Mouse (Mus musculus): Measurements from ENCODE around the gene Prss50. TPM values are rescaled to one million over a fixed set of nuclear protein-coding genes. Genes with fewer than 3 reads are reported as not detected.

Gene Prss50
- total and polyA plus RNA-seq, 2 experiments from 2014 or later, result not detected

DNA sequence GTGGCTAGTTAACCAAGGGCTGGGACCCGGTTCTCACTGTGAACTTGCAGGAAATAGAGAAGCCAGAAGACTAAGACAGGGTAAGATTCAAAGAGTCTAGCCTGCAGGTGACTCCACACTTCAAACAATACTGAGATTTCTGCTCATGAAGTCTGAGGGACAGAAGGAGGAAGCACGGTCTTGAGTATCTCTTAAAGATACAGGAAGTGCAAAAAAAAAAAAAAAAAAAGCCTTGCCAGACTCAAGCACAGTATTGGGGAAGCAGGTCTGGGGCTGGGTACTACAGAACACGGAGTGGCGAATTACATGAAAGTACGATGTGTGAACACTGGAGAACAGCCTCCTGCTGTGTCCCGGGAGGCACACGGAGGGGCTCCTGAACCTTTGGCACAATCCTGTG is 31.9 kb upstream of the Prss50 start:
- no peaks in the 10 kb centered on the region for H3K4me1 ChIP-seq (ENCODE audit: control insufficient read depth, insufficient read depth)
- H3K9me3 ChIP-seq (replicated peaks; ENCODE audit: control insufficient read depth, low read length), result no peaks in the 10 kb centered on the region
- no peaks in the 10 kb centered on the region for H3K27me3 ChIP-seq (ENCODE audit: control insufficient read depth, insufficient read depth, low read length)
- 54% methylated on average over 7 of the region's 7 CpGs for WGBS
- H3K9ac ChIP-seq (replicated peaks; ENCODE audit: low read depth, low read length), result no peak overlapping the region
- TF ChIP-seq EP300 (IDR thresholded peaks at IDR 0.05; ENCODE audit: low read depth) (no peak), CTCF (IDR thresholded peaks at IDR 0.05; ENCODE audit: low read depth) (no peak)
- no peak for DNase-seq (ENCODE audit: low spot score)
- H3K27ac ChIP-seq (ENCODE audit: low read depth), result peak overlapping the region; percentile 25; the same call in 1 of the 2 replicates
- H3K36me3 ChIP-seq (replicated peaks; ENCODE audit: control insufficient read depth, insufficient read depth, low read length), result no peaks in the 10 kb centered on the region
- peak overlapping the region; percentile 21; the same call in 1 of the 2 replicates for H3K4me2 ChIP-seq (ENCODE audit: low read depth, low read length)
- no peak overlapping the region for H3K4me3 ChIP-seq (ENCODE audit: low read depth, low read length)
- no peak for ATAC-seq (ENCODE audit: insufficient read depth, low read depth)

DNA sequence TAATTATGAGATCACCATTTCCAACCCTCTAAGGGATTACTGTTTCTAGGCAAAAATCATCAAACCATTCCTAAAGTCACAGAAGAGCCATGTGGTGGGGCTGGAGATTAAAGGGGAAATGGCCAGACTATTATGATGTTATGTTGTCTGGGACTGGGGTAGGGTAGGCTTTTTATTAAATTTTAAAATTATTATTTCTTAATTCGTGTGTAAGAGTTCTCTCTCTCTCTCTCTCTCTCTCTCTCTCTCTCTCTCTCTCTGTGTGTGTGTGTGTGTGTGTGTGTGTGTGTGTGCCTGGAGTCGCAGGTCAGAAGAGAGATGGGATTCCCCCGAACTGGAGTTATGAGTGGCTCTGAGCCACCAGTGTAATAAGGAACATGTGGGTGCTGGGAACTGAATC is 31.4 kb upstream of the Prss50 start, which contains the start of gene Prss43:
TSS of gene Prss43 (plus strand) at position 301 of the 400 bp plus-strand sequence.
- no peaks in the 10 kb centered on the region for H3K27me3 ChIP-seq (ENCODE audit: control insufficient read depth, insufficient read depth, low read length)
- peak within 1 kb of the TSS; percentile 21; the same call in 1 of the 2 replicates for H3K4me2 ChIP-seq (ENCODE audit: low read depth, low read length)
- peak within 1 kb of the TSS; percentile 25; the same call in 1 of the 2 replicates for H3K27ac ChIP-seq (ENCODE audit: low read depth)
- no peak within 1 kb of the TSS for H3K9ac ChIP-seq (replicated peaks; ENCODE audit: low read depth, low read length)
- TF ChIP-seq EP300 (IDR thresholded peaks at IDR 0.05; ENCODE audit: low read depth) (no peak), CTCF (IDR thresholded peaks at IDR 0.05; ENCODE audit: low read depth) (no peak)
- no peaks in the 10 kb centered on the region for H3K9me3 ChIP-seq (replicated peaks; ENCODE audit: control insufficient read depth, low read length)
- H3K4me3 ChIP-seq (ENCODE audit: low read depth, low read length), result no peak within 1 kb of the TSS
- H3K36me3 ChIP-seq (replicated peaks; ENCODE audit: control insufficient read depth, insufficient read depth, low read length), result no peaks in the 10 kb centered on the region
- 74% methylated on average over 3 of the region's 3 CpGs for WGBS
- no peaks in the 10 kb centered on the region for H3K4me1 ChIP-seq (ENCODE audit: control insufficient read depth, insufficient read depth)
- peak; percentile 18 for DNase-seq (ENCODE audit: low spot score)
- no peak; the same call in 1 of the 2 replicates for ATAC-seq (ENCODE audit: insufficient read depth, low read depth)

DNA sequence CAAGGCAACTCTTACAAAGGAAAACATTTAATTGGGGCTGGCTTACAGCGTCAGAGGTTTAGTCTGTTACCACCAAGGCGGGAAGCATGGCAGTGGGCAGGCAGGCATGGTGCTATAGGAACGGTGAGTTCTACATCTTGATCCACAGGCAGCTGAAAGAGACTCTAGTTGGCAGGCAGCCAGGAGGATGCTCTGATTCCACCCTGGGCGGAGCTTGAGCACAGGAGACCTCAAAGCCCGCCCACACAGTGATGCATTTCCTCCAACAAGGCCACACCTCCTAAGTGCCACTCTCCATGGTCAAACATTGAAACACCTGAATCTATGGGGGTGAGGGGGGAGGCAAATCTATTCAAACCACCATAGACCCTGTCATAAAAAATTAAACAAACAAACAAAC is 24.7 kb upstream of the Prss50 start:
- H3K4me2 ChIP-seq (ENCODE audit: low read depth, low read length), result no peak overlapping the region

DNA sequence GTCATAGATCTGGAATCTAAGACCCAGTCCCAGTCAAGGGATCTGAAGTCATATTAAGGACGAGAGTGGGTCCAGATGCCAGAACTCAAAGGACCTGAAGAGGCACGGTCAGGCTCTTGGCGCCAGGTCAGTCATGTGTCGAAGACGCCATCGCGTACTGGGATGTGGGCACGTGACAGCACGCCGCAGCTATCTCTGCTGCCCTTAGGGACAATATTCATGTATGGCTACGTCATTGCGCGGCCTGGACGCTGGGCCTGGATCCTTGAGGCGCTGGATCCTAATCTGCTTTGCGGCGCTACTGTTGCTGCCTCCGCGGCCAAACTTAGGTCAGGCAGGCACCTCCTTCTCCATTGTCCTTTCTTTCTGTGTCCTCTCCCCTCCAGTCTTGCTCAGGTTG is 23.4 kb upstream of the Prss50 start, which contains the start of gene Prss45:
TSS of gene Prss45 (plus strand) at position 178 of the 400 bp plus-strand sequence.
- no peaks in the 10 kb centered on the region for H3K4me1 ChIP-seq (ENCODE audit: control insufficient read depth, insufficient read depth)
- ATAC-seq (ENCODE audit: insufficient read depth, low read depth), result no peak
- no peaks in the 10 kb centered on the region for H3K9me3 ChIP-seq (replicated peaks; ENCODE audit: control insufficient read depth, low read length)
- H3K27me3 ChIP-seq (ENCODE audit: control insufficient read depth, insufficient read depth, low read length), result no peaks in the 10 kb centered on the region
- H3K4me3 ChIP-seq (ENCODE audit: low read depth, low read length), result no peak within 1 kb of the TSS
- no peak within 1 kb of the TSS for H3K4me2 ChIP-seq (ENCODE audit: low read depth, low read length)
- WGBS, result 69% methylated on average over 19 of the region's 19 CpGs
- no peaks in the 10 kb centered on the region for H3K36me3 ChIP-seq (replicated peaks; ENCODE audit: control insufficient read depth, insufficient read depth, low read length)
- H3K9ac ChIP-seq (replicated peaks; ENCODE audit: low read depth, low read length), result no peak within 1 kb of the TSS
- H3K27ac ChIP-seq (ENCODE audit: low read depth), result no peak within 1 kb of the TSS
- no peak for TF ChIP-seq EP300 (IDR thresholded peaks at IDR 0.05; ENCODE audit: low read depth)
- no peak for TF ChIP-seq CTCF (IDR thresholded peaks at IDR 0.05; ENCODE audit: low read depth)
- DNase-seq (ENCODE audit: low spot score), result no peak

More for the DNA sequence above, 24.7 kb upstream of the Prss50 start:
- Histone ChIP-seq H3K4me1 (ENCODE audit: control insufficient read depth, insufficient read depth) (no peaks in the 10 kb centered on the region), H3K9me3 (replicated peaks; ENCODE audit: control insufficient read depth, low read length) (no peaks in the 10 kb centered on the region), H3K4me3 (ENCODE audit: low read depth, low read length) (no peak overlapping the region), H3K27me3 (ENCODE audit: control insufficient read depth, insufficient read depth, low read length) (no peaks in the 10 kb centered on the region), H3K9ac (replicated peaks; ENCODE audit: low read depth, low read length) (no peak overlapping the region), H3K27ac (ENCODE audit: low read depth) (no peak overlapping the region), H3K36me3 (replicated peaks; ENCODE audit: control insufficient read depth, insufficient read depth, low read length) (no peaks in the 10 kb centered on the region)
- ATAC-seq (ENCODE audit: insufficient read depth, low read depth), result no peak
- DNase-seq (ENCODE audit: low spot score), result no peak
- TF ChIP-seq CTCF (IDR thresholded peaks at IDR 0.05; ENCODE audit: low read depth) (no peak), EP300 (IDR thresholded peaks at IDR 0.05; ENCODE audit: low read depth) (no peak)
- WGBS, result 65% methylated on average over 5 of the region's 5 CpGs

DNA sequence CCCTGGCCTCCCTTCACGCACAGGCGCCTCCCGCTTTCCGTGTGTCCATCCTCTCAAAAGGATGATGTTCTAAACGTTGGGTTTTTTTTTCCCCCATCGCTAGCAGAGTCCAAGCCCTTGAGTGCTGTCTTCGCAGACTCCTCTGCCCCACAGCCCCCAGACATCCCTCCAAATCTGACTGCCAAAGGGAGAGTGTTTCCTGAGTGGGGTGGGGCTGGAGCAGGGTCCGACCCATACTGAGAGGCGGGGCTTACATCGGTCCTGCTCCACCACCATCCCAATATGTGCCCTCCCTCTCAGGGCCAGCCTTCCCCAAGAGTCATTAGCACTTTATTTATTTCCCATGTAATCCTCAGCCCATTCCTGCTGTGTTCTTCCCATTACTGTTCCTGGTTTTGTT is 22.8 kb upstream of the Prss50 start:
- Histone ChIP-seq H3K9ac (replicated peaks; ENCODE audit: low read depth, low read length) (no peak overlapping the region), H3K4me2 (ENCODE audit: low read depth, low read length) (no peak overlapping the region), H3K9me3 (replicated peaks; ENCODE audit: control insufficient read depth, low read length) (no peaks in the 10 kb centered on the region), H3K4me1 (ENCODE audit: control insufficient read depth, insufficient read depth) (no peaks in the 10 kb centered on the region), H3K27me3 (ENCODE audit: control insufficient read depth, insufficient read depth, low read length) (no peaks in the 10 kb centered on the region), H3K36me3 (replicated peaks; ENCODE audit: control insufficient read depth, insufficient read depth, low read length) (no peaks in the 10 kb centered on the region), H3K27ac (ENCODE audit: low read depth) (no peak overlapping the region), H3K4me3 (ENCODE audit: low read depth, low read length) (no peak overlapping the region)
- DNase-seq (ENCODE audit: low spot score) (no peak), ATAC-seq (ENCODE audit: insufficient read depth, low read depth) (no peak)
- TF ChIP-seq CTCF (IDR thresholded peaks at IDR 0.05; ENCODE audit: low read depth) (no peak), EP300 (IDR thresholded peaks at IDR 0.05; ENCODE audit: low read depth) (no peak)
- 28% methylated on average over 10 of the region's 10 CpGs for WGBS

DNA sequence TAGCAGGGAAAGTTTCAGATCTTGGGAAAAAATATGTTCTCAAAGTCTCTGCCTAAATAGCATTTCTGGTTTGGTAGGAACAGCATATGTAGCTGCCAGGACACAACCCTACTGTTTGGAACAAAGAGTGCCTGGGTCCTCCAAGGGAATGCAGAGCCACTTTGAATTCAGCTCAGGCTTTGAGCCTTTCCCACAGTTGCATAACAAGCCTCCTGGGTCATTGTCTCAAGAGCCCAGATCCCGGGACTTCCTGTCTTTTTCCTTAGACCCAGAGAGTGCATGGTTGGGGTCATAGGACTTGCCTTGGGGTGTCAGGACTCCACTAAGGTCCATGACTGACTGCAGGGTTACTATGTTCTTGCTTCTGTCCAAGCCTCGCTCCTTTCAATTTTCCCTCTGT is 21.7 kb upstream of the Prss50 start:
- TF ChIP-seq CTCF (IDR thresholded peaks at IDR 0.05; ENCODE audit: low read depth), result no peak
- TF ChIP-seq EP300 (IDR thresholded peaks at IDR 0.05; ENCODE audit: low read depth), result no peak
- H3K4me3 ChIP-seq (ENCODE audit: low read depth, low read length), result no peak overlapping the region
- no peak for DNase-seq (ENCODE audit: low spot score)
- H3K27ac ChIP-seq (ENCODE audit: low read depth), result no peak overlapping the region
- WGBS, result 51% methylated on average over 2 of the region's 2 CpGs
- H3K9ac ChIP-seq (replicated peaks; ENCODE audit: low read depth, low read length), result no peak overlapping the region
- H3K9me3 ChIP-seq (replicated peaks; ENCODE audit: control insufficient read depth, low read length), result no peaks in the 10 kb centered on the region
- H3K27me3 ChIP-seq (ENCODE audit: control insufficient read depth, insufficient read depth, low read length), result no peaks in the 10 kb centered on the region
- no peak for ATAC-seq (ENCODE audit: insufficient read depth, low read depth)
- H3K4me2 ChIP-seq (ENCODE audit: low read depth, low read length), result no peak overlapping the region
- H3K36me3 ChIP-seq (replicated peaks; ENCODE audit: control insufficient read depth, insufficient read depth, low read length), result no peaks in the 10 kb centered on the region
- H3K4me1 ChIP-seq (ENCODE audit: control insufficient read depth, insufficient read depth), result no peaks in the 10 kb centered on the region
